Mouse (Mus musculus): Measurements from ENCODE around the gene Ano4.
A peak's percentile ranks its signal among the peaks of the same experiment; 100 is the strongest.
"Not testable (repeated sequence)": the region's sequence is repeated elsewhere in the genome, so short reads cannot be mapped to it uniquely, and the experiment has no call there.

Gene Ano4

GRCm38 (mm10) chr10:89121391-89121790, 223.2 kb downstream of the Ano4 start:
- no peak for DNase-seq (ENCODE audit: low spot score)

- DNase-seq (ENCODE audit: low spot score): no peak
Measured at GRCm38 (mm10) chr10:89114381-89114780, 230.2 kb downstream of the Ano4 start.

GRCm38 (mm10) chr10:89111466-89111865, 233.1 kb downstream of the Ano4 start:
- DNase-seq (ENCODE audit: low spot score): no peak

GRCm38 (mm10) chr10:89110917-89111316, 233.6 kb downstream of the Ano4 start:
- DNase-seq (ENCODE audit: low spot score): no peak

- peak; percentile 30 for DNase-seq (ENCODE audit: low spot score)
Measured at GRCm38 (mm10) chr10:89103594-89103993, 241.0 kb downstream of the Ano4 start.

- no peak for DNase-seq (ENCODE audit: low spot score)
Measured at GRCm38 (mm10) chr10:89102025-89102424, 242.5 kb downstream of the Ano4 start.

- no peak for DNase-seq (ENCODE audit: low spot score)
Measured at GRCm38 (mm10) chr10:89098183-89098582, 246.4 kb downstream of the Ano4 start.

GRCm38 (mm10) chr10:89092350-89093040, 252.1 kb downstream of the Ano4 start:
- DNase-seq (ENCODE audit: low spot score): no peak

- no peak for DNase-seq (ENCODE audit: low spot score)
Measured at GRCm38 (mm10) chr10:89077447-89077846, 267.1 kb downstream of the Ano4 start.

GRCm38 (mm10) chr10:89055891-89056290, 288.7 kb downstream of the Ano4 start:
- DNase-seq (ENCODE audit: low spot score): peak; percentile 10

GRCm38 (mm10) chr10:89044921-89045320, 299.6 kb downstream of the Ano4 start:
- not testable (repeated sequence) for DNase-seq (ENCODE audit: low spot score)

- no peak for DNase-seq (ENCODE audit: low spot score)
Measured at GRCm38 (mm10) chr10:89044166-89044565, 300.4 kb downstream of the Ano4 start.

GRCm38 (mm10) chr10:89018926-89019325, 325.6 kb downstream of the Ano4 start:
- peak; percentile 21 for DNase-seq (ENCODE audit: low spot score)

GRCm38 (mm10) chr10:89008303-89008702, 336.3 kb downstream of the Ano4 start:
- no peak for DNase-seq (ENCODE audit: low spot score)

- DNase-seq (ENCODE audit: low spot score): no peak
Measured at GRCm38 (mm10) chr10:89004518-89004917, 340.0 kb downstream of the Ano4 start.

- DNase-seq (ENCODE audit: low spot score): no peak
Measured at GRCm38 (mm10) chr10:88986925-88987324, 357.6 kb downstream of the Ano4 start.

- DNase-seq (ENCODE audit: low spot score): peak; percentile 11
Measured at GRCm38 (mm10) chr10:88983444-88983843, 361.1 kb downstream of the Ano4 start.

- DNase-seq (ENCODE audit: low spot score): no peak
Measured at GRCm38 (mm10) chr10:88979451-88979850, 365.1 kb downstream of the Ano4 start.

- no peak for DNase-seq (ENCODE audit: low spot score)
Measured at GRCm38 (mm10) chr10:88978932-88979331, 365.6 kb downstream of the Ano4 start.

- DNase-seq (ENCODE audit: low spot score): no peak
Measured at GRCm38 (mm10) chr10:88970951-88971725, 373.4 kb downstream of the Ano4 start.

- no peak for DNase-seq (ENCODE audit: low spot score)
Measured at GRCm38 (mm10) chr10:88968586-88968985, 376.0 kb downstream of the Ano4 start.

- DNase-seq (ENCODE audit: low spot score): no peak
Measured at GRCm38 (mm10) chr10:88960791-88961190, 383.8 kb downstream of the Ano4 start.

GRCm38 (mm10) chr10:88950297-88950653, 394.3 kb downstream of the Ano4 start:
- no peak for DNase-seq (ENCODE audit: low spot score)

Measured in left cerebral cortex, adult 11 months (tissue).